7 mouse cellular contexts compared by ENCODE assay signal in genomic region chr15:20605751-20606150, GRCm38 (mm10).
A peak's percentile ranks its signal among the peaks of the same experiment; 100 is the strongest.
DNase-seq lines count a peak whose midpoint lies in the region; ATAC-seq and TF ChIP-seq lines count a peak whose summit lies in the region.
"Not testable (repeated sequence)": the region's sequence is repeated elsewhere in the genome, so short reads cannot be mapped to it uniquely, and the experiment has no call there.

No protein-coding gene starts in this region.

- H3K27me3 ChIP-seq in MEL (ENCODE audit: control insufficient read depth in 1 of 2, insufficient read depth in 2 of 2, low read length in 2 of 2); heart, embryonic 13.5 days (replicated peaks); heart, embryonic 15.5 days: not testable (repeated sequence)

- DNase-seq in MEL (ENCODE audit: low read depth, low spot score) = not testable (repeated sequence)
- DNase-seq in heart, adult 11 months = peak; percentile 92
- peak; percentile 18 for DNase-seq in heart, adult 8-10 months (ENCODE audit: low spot score)
- peak; percentile 37 to 40 for DNase-seq in heart, postnatal 10 days
- DNase-seq in heart, postnatal 4 days = peak; percentile 5

- H3K4me3 ChIP-seq in MEL (ENCODE audit: control insufficient read depth in 1 of 2, insufficient read depth in 1 of 2, low read depth in 2 of 2, low read length in 2 of 2); heart, embryonic 13.5 days; heart, embryonic 15.5 days: not testable (repeated sequence)

- H3K9ac ChIP-seq in MEL (ENCODE audit: control insufficient read depth, low read depth, low read length, poor library complexity, severe bottlenecking); heart, embryonic 13.5 days; heart, embryonic 15.5 days: not testable (repeated sequence)

- ATAC-seq in heart, embryonic 13.5 days (ENCODE audit: extremely low read depth, insufficient number of reproducible peaks, low FRiP score, low TSS enrichment); heart, embryonic 15.5 days (replicated peaks; ENCODE audit: insufficient number of reproducible peaks, insufficient read depth, low FRiP score, low read depth): not testable (repeated sequence)

- TF ChIP-seq RAD21 in MEL (IDR thresholded peaks at IDR 0.05; ENCODE audit: low read depth, low read length) = not testable (repeated sequence)

- intact Hi-C loops in heart, postnatal 10 days (cut with DNase I) = not testable (repeated sequence)

- not testable (repeated sequence) for H3K9me3 ChIP-seq in MEL (replicated peaks; ENCODE audit: insufficient read depth, low read length); heart, embryonic 13.5 days; heart, embryonic 15.5 days (replicated peaks)

- not testable (repeated sequence) for TF ChIP-seq POLR2A in MEL (IDR thresholded peaks at IDR 0.05; ENCODE audit: control insufficient read depth in 1 of 2, insufficient read depth in 1 of 2, low read depth in 1 of 2, low read length in 2 of 2, poor library complexity in 1 of 2)

- not testable (repeated sequence) for H3K36me3 ChIP-seq in MEL (ENCODE audit: control insufficient read depth in 1 of 2, insufficient read depth in 2 of 2, low read length in 2 of 2); heart, embryonic 13.5 days; heart, embryonic 15.5 days

- not testable (repeated sequence) for H3K4me1 ChIP-seq in MEL (ENCODE audit: control insufficient read depth in 1 of 2, insufficient read depth in 2 of 2, low read length in 2 of 2); heart, embryonic 13.5 days; heart, embryonic 15.5 days (replicated peaks)

- H3K27ac ChIP-seq in MEL (ENCODE audit: control insufficient read depth, low read depth, low read length) = not testable (repeated sequence)
- H3K27ac ChIP-seq in heart, embryonic 13.5 days (replicated peaks) = peak overlapping the region; percentile 63; the same call in 1 of the 2 replicates
- H3K27ac ChIP-seq in heart, embryonic 15.5 days = peak overlapping the region; percentile 63

- H3K4me2 ChIP-seq in heart, embryonic 13.5 days = peak overlapping the region; percentile 13; the same call in 1 of the 2 replicates
- peak overlapping the region; percentile 18; the same call in 1 of the 2 replicates for H3K4me2 ChIP-seq in heart, embryonic 15.5 days

- not testable (repeated sequence) for TF ChIP-seq CTCF in MEL (IDR thresholded peaks at IDR 0.05 in 2 of 3, conservative IDR thresholded peaks at IDR 0.05 in 1 of 3; ENCODE audit: control insufficient read depth in 1 of 3, insufficient read depth in 1 of 3, low read depth in 2 of 3, low read length in 3 of 3, poor library complexity in 1 of 3, severe bottlenecking in 1 of 3)

- 26% methylated on average over 3 of the region's 3 CpGs for WGBS in heart, embryonic 13.5 days
- WGBS in heart, embryonic 15.5 days = 29% methylated on average over 3 of the region's 3 CpGs

- not testable (repeated sequence) for TF ChIP-seq EP300 in MEL (IDR thresholded peaks at IDR 0.05; ENCODE audit: low read depth in 1 of 2, low read length in 2 of 2)

- H3K79me2 ChIP-seq in MEL (ENCODE audit: control insufficient read depth, insufficient read depth, low read length, poor library complexity) = not testable (repeated sequence)

TF ChIP-seq in MEL, 35 proteins besides CTCF, POLR2A, EP300 and RAD21:
- peak; percentile 56 for TF ChIP-seq ZNF384 (IDR thresholded peaks at IDR 0.05; ENCODE audit: low read depth, low read length)
